Mouse (Mus musculus): ENCODE results near the gene Limch1. TPM values are rescaled to one million over a fixed set of nuclear protein-coding genes. Genes with fewer than 3 reads are reported as not detected.

Gene Limch1
- polyA plus RNA-seq, 1 experiment from 2014 or later, result 115 TPM

- Histone ChIP-seq H3K36me3 (peaks cover 4% of the 10 kb centered on the region; the same call in 1 of the 2 replicates), H3K9ac (no peak overlapping the region), H3K27me3 (no peaks in the 10 kb centered on the region), H3K4me2 (no peak overlapping the region), H3K27ac (no peak overlapping the region; the same call in 1 of the 2 replicates), H3K4me3 (no peak overlapping the region), H3K9me3 (no peaks in the 10 kb centered on the region), H3K4me1 (peaks cover 17% of the 10 kb centered on the region)
- ATAC-seq (ENCODE audit: insufficient number of reproducible peaks, insufficient read depth, low FRiP score, low TSS enrichment, low read depth), result no peak
- WGBS, result 66% methylated on average over 8 of the region's 8 CpGs
Measured at GRCm38 (mm10) chr5:66866019-66866418, 120.4 kb downstream of the Limch1 start.

DNA sequence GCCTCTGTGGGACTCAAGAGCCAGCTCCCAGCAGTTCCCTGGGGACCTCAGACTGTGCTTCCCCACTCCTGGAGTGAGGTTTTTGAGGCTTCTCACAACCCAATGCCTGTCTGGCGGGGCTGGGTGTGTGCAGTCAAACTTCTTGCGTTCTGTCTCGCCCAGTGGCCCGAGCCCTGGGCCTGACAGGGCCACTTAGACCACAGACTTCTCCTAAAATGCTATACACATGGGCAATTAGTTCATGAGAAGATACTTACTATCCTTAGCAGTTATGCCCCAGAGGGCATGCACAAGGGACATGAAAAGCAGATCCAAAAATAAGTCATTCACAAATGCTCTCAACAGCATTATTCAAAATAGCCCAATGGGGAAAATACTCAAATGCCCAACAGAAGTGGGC lies 123.9 kb downstream of the Limch1 start:
- H3K27ac ChIP-seq, result no peak overlapping the region
- no peak overlapping the region for H3K9ac ChIP-seq
- H3K4me2 ChIP-seq, result no peak overlapping the region
- no peaks in the 10 kb centered on the region for H3K27me3 ChIP-seq
- ATAC-seq (ENCODE audit: insufficient number of reproducible peaks, insufficient read depth, low FRiP score, low TSS enrichment, low read depth), result no peak
- no peaks in the 10 kb centered on the region for H3K9me3 ChIP-seq
- WGBS, result 81% methylated on average over 4 of the region's 4 CpGs
- H3K4me1 ChIP-seq, result peaks cover 9% of the 10 kb centered on the region
- H3K4me3 ChIP-seq, result no peak overlapping the region
- H3K36me3 ChIP-seq, result peaks cover 4% of the 10 kb centered on the region; the same call in 1 of the 2 replicates

- H3K4me3 ChIP-seq, result no peak overlapping the region
- peaks cover 10% of the 10 kb centered on the region for H3K4me1 ChIP-seq
- H3K27me3 ChIP-seq, result no peaks in the 10 kb centered on the region
- no peak overlapping the region for H3K4me2 ChIP-seq
- H3K27ac ChIP-seq, result no peak overlapping the region
- H3K9ac ChIP-seq, result no peak overlapping the region
- no peaks in the 10 kb centered on the region for H3K9me3 ChIP-seq
- H3K36me3 ChIP-seq, result peaks cover 4% of the 10 kb centered on the region; the same call in 1 of the 2 replicates
- no peak for ATAC-seq (ENCODE audit: insufficient number of reproducible peaks, insufficient read depth, low FRiP score, low TSS enrichment, low read depth)
- 83% methylated on average over 11 of the region's 11 CpGs for WGBS
Measured at GRCm38 (mm10) chr5:66871521-66872050, 126.0 kb downstream of the Limch1 start.

DNA sequence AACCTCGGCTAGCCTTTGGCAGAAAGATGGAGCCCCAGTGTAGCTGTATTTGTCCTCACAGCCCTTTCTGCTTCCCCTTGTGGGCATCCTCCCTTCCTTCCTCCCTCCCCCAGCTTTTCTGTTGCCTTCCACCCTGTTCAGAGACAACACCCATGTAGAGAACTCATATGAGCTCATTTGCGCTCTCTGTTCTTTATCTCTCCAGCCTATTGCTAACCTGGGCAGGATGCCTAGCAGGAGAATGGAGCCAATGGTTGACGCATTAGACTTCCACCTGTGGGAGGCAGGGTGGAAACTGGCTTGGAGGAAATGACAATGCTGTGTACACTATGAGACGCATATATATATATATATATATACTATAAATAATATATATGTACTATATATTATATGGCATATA lies 126.4 kb downstream of the Limch1 start:
- peaks cover 11% of the 10 kb centered on the region for H3K4me1 ChIP-seq
- no peaks in the 10 kb centered on the region for H3K27me3 ChIP-seq
- WGBS, result 90% methylated on average over 4 of the region's 4 CpGs
- H3K9ac ChIP-seq, result no peak overlapping the region
- H3K9me3 ChIP-seq, result no peaks in the 10 kb centered on the region
- H3K36me3 ChIP-seq, result peaks cover 4% of the 10 kb centered on the region; the same call in 1 of the 2 replicates
- H3K27ac ChIP-seq, result no peak overlapping the region
- ATAC-seq (ENCODE audit: insufficient number of reproducible peaks, insufficient read depth, low FRiP score, low TSS enrichment, low read depth), result no peak
- no peak overlapping the region for H3K4me3 ChIP-seq
- no peak overlapping the region for H3K4me2 ChIP-seq

DNA sequence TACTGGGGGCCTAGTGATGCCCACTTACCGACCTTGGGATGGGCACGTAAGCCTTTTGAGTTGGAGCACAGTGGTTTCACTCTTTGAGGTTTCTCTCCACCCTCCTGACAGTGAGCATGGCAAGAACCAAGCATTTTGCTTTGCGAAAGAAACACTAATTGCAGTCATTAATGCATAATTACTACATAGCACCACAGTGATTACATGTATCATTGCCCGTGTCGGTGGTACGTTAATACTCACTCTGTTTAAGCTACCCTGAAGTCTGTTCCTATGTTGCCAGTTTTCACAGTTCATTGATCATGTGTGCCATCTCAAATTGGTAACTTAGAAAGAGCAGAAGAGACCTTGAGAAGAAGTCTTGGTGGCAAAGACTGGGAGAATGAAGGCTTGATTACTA lies 127.1 kb downstream of the Limch1 start:
- WGBS, result 89% methylated on average over 6 of the region's 6 CpGs
- Histone ChIP-seq H3K4me1 (peaks cover 11% of the 10 kb centered on the region), H3K4me2 (no peak overlapping the region), H3K9me3 (no peaks in the 10 kb centered on the region), H3K27ac (no peak overlapping the region), H3K4me3 (no peak overlapping the region), H3K27me3 (no peaks in the 10 kb centered on the region), H3K36me3 (peaks cover 4% of the 10 kb centered on the region; the same call in 1 of the 2 replicates), H3K9ac (no peak overlapping the region)
- ATAC-seq (ENCODE audit: insufficient number of reproducible peaks, insufficient read depth, low FRiP score, low TSS enrichment, low read depth), result no peak

- H3K27ac ChIP-seq, result no peak overlapping the region
- no peaks in the 10 kb centered on the region for H3K9me3 ChIP-seq
- 32% methylated on average over 10 of the region's 10 CpGs for WGBS
- H3K4me1 ChIP-seq, result peaks cover 11% of the 10 kb centered on the region
- H3K4me2 ChIP-seq, result no peak overlapping the region
- H3K36me3 ChIP-seq, result no peaks in the 10 kb centered on the region
- H3K9ac ChIP-seq, result no peak overlapping the region
- ATAC-seq (ENCODE audit: insufficient number of reproducible peaks, insufficient read depth, low FRiP score, low TSS enrichment, low read depth), result no peak
- H3K27me3 ChIP-seq, result no peaks in the 10 kb centered on the region
- H3K4me3 ChIP-seq, result no peak overlapping the region
Measured at GRCm38 (mm10) chr5:66876018-66876805, 130.6 kb downstream of the Limch1 start.

- Histone ChIP-seq H3K9ac (no peak overlapping the region), H3K27me3 (no peaks in the 10 kb centered on the region), H3K4me3 (no peak overlapping the region), H3K4me1 (peaks cover 14% of the 10 kb centered on the region), H3K36me3 (no peaks in the 10 kb centered on the region), H3K27ac (no peak overlapping the region), H3K9me3 (no peaks in the 10 kb centered on the region), H3K4me2 (no peak overlapping the region)
- WGBS, result 70% methylated on average over 5 of the region's 5 CpGs
- no peak for ATAC-seq (ENCODE audit: insufficient number of reproducible peaks, insufficient read depth, low FRiP score, low TSS enrichment, low read depth)
Measured at GRCm38 (mm10) chr5:66877066-66877465, 131.4 kb downstream of the Limch1 start.

GRCm38 (mm10) chr5:66881901-66882341 lies 136.3 kb downstream of the Limch1 start:
- WGBS, result 31% methylated on average over 3 of the region's 3 CpGs
- no peak overlapping the region for H3K4me3 ChIP-seq
- no peak overlapping the region for H3K27ac ChIP-seq
- H3K36me3 ChIP-seq, result no peaks in the 10 kb centered on the region
- peaks cover 18% of the 10 kb centered on the region for H3K4me1 ChIP-seq
- no peak overlapping the region for H3K9ac ChIP-seq
- H3K4me2 ChIP-seq, result no peak overlapping the region
- no peaks in the 10 kb centered on the region for H3K27me3 ChIP-seq
- ATAC-seq (ENCODE audit: insufficient number of reproducible peaks, insufficient read depth, low FRiP score, low TSS enrichment, low read depth), result no peak
- H3K9me3 ChIP-seq, result peaks cover 9% of the 10 kb centered on the region; the same call in 1 of the 2 replicates

GRCm38 (mm10) chr5:66882718-66883117 lies 137.1 kb downstream of the Limch1 start:
- 79% methylated on average over 13 of the region's 13 CpGs for WGBS
- no peak for ATAC-seq (ENCODE audit: insufficient number of reproducible peaks, insufficient read depth, low FRiP score, low TSS enrichment, low read depth)
- H3K36me3 ChIP-seq, result no peaks in the 10 kb centered on the region
- peaks cover 9% of the 10 kb centered on the region; the same call in 1 of the 2 replicates for H3K9me3 ChIP-seq
- H3K4me2 ChIP-seq, result no peak overlapping the region
- H3K4me1 ChIP-seq, result peaks cover 18% of the 10 kb centered on the region
- no peak overlapping the region for H3K4me3 ChIP-seq
- H3K9ac ChIP-seq, result no peak overlapping the region
- H3K27me3 ChIP-seq, result no peaks in the 10 kb centered on the region
- 0 out of 2 replicates have a peak overlapping the region, but pooled peaks have one; percentile 28 for H3K27ac ChIP-seq

DNA sequence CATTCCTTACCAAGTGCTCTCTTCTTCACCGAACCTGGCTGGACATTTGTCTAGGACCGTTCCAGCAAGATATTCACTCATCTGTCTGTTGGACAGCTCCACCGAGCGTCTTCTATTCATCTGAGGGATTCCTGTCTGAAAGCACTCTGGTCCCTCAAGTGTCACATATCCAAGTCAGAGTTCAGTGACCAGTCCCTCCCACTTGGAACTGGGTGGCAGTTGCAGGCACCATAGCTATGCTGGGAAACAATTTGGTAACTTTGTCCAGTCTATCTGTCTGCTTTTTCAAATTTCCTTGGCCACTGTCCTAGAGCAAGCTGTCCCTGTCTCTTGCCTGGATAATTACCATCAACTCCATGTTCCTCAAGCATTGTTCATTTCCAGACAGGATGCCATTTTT lies 138.9 kb downstream of the Limch1 start:
- Histone ChIP-seq H3K36me3 (no peaks in the 10 kb centered on the region), H3K4me1 (peaks cover 18% of the 10 kb centered on the region), H3K4me3 (no peak overlapping the region), H3K9me3 (peaks cover 9% of the 10 kb centered on the region; the same call in 1 of the 2 replicates), H3K4me2 (no peak overlapping the region), H3K9ac (no peak overlapping the region), H3K27ac (no peak overlapping the region), H3K27me3 (no peaks in the 10 kb centered on the region)
- no peak for ATAC-seq (ENCODE audit: insufficient number of reproducible peaks, insufficient read depth, low FRiP score, low TSS enrichment, low read depth)
- WGBS, result 85% methylated on average over 4 of the region's 4 CpGs

DNA sequence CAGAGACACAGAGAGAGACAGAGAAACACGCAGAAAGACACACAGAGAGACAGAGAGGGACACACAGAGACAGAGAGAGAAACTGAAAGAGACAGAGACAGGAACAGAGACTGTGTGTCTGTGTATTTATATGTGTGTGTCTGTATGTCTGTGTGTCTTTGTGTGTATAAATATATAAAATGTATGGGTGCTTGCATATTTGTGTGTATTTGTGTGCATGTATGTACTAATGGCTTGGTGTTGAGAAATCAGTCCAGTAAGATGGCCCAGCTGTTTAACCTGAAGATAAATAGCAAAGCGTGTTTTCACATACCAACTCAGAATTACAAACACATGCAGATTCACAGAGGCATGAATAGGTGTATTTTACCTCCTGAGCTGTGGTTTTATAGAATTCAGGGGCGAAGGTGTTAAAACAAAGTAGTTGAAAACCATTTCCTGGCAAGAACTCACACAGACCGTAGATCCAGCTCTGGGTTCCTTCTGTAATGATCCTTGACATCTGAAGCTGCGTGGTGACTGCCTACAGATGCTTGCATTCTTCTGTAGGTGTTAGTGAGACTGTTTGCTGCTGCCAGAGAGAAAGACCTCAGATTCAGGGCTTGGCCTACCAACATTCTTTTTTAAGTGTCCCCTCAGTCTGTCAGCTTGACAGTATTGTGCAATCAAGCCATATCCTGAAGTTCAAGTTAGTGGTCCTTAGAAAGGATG lies 140.9 kb downstream of the Limch1 start:
- no peak for ATAC-seq (ENCODE audit: insufficient number of reproducible peaks, insufficient read depth, low FRiP score, low TSS enrichment, low read depth)
- Histone ChIP-seq H3K4me1 (peaks cover 18% of the 10 kb centered on the region), H3K27me3 (no peaks in the 10 kb centered on the region), H3K4me3 (no peak overlapping the region), H3K9me3 (peaks cover 9% of the 10 kb centered on the region; the same call in 1 of the 2 replicates), H3K4me2 (no peak overlapping the region), H3K27ac (no peak overlapping the region), H3K36me3 (peaks cover 4% of the 10 kb centered on the region; the same call in 1 of the 2 replicates), H3K9ac (no peak overlapping the region)
- WGBS, result 75% methylated on average over 5 of the region's 5 CpGs

Measured in embryonic facial prominence, embryonic 13.5 days (tissue).